Mouse (Mus musculus) bone marrow, adult 2 months (tissue): ENCODE results near the gene Arfgap2.

Experiments used
- CTCF ChIP-seq: fragments of 200-500 bp; IDR thresholded peaks from 2 replicates; pipeline ENCODE4 v1.5.1; 2011; ENCODE audit warnings: low read length, control low read depth; ENCODE audit not compliant: control insufficient read depth, insufficient read depth
- POLR2A ChIP-seq: fragments of 200-500 bp; IDR thresholded peaks from 2 replicates; pipeline ENCODE4 v1.6.1; 2011; ENCODE audit warnings: low read depth, mild to moderate bottlenecking, control low read depth, low read length, borderline replicate concordance; ENCODE audit not compliant: control insufficient read depth

- TF ChIP-seq CTCF (no peak), POLR2A (no peak)
Measured at GRCm38 (mm10) chr2:91242547-91242946, 22.2 kb upstream of the Arfgap2 start.
